Mouse (Mus musculus): ENCODE measurements at regions not wholly inside any gene's neighbourhood (a gene's known extent, or its start where the extent isn't known, plus 50 kb on each side); places are given as distances from the start of the nearest gene placed in this dataset.

DNA sequence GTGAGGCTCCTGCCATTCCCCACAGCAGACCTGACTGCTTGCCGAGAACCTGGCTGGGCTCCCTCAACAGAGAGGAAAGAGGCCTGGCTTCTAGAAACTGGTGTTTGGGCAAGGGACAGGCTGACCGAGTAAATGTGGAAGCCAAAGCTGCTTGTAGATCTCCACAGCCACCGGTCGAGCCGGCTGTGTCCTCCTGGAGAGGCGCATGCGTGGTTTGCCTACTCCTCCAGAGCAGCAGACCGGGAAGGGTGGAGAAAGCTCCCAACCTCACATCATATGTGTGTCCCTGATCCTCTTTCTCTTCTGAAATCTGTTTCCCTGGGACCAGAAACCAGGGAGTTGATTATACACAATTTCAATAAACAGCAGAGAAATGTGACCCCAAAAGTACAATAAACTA lies 92.0 kb downstream of the Dad1 start:
- Histone ChIP-seq H3K4me1 (replicated peaks; ENCODE audit: control insufficient read depth, insufficient read depth, low read length) (no peaks in the 10 kb centered on the region), H3K4me3 (ENCODE audit: low read depth, low read length) (no peak overlapping the region), H3K36me3 (ENCODE audit: control insufficient read depth, insufficient read depth) (no peaks in the 10 kb centered on the region), H3K9me3 (ENCODE audit: control insufficient read depth) (no peaks in the 10 kb centered on the region), H3K27me3 (replicated peaks; ENCODE audit: control insufficient read depth, insufficient read depth, low read length) (no peaks in the 10 kb centered on the region), H3K4me2 (replicated peaks; ENCODE audit: low read depth) (no peak overlapping the region), H3K27ac (ENCODE audit: low read depth, low read length) (no peak overlapping the region), H3K9ac (ENCODE audit: low read depth, low read length) (no peak overlapping the region)
- no peak for TF ChIP-seq CTCF (IDR thresholded peaks at IDR 0.05; ENCODE audit: low read depth)
- WGBS: 53% methylated on average over 8 of the region's 8 CpGs
- no peak for ATAC-seq

DNA sequence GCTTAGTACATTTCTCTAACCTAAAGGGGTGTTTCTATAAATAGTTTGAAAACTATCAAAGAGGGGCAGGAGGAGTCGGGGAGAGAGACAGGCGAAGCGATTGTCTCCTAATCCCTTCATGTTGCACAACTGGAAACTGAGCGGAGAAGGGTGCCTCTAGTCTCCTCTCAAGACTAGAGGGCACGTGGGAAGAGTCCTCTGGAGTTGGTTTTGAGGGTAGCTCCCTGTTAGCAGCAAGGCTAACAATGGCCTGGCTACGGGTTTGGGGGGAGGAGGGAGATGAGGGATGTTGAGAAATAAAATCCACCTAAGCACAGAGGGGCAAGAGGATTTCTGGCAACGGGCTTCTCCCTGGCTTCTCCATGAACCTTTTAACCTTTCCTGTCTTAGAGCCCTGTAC lies 92.7 kb downstream of the Dad1 start:
- no peaks in the 10 kb centered on the region for H3K4me1 ChIP-seq (replicated peaks; ENCODE audit: control insufficient read depth, insufficient read depth, low read length)
- no peaks in the 10 kb centered on the region for H3K9me3 ChIP-seq (ENCODE audit: control insufficient read depth)
- no peak overlapping the region for H3K9ac ChIP-seq (ENCODE audit: low read depth, low read length)
- no peak overlapping the region for H3K4me3 ChIP-seq (ENCODE audit: low read depth, low read length)
- no peak for ATAC-seq
- H3K36me3 ChIP-seq (ENCODE audit: control insufficient read depth, insufficient read depth): no peaks in the 10 kb centered on the region
- TF ChIP-seq CTCF (IDR thresholded peaks at IDR 0.05; ENCODE audit: low read depth): no peak
- WGBS: 68% methylated on average over 7 of the region's 7 CpGs
- H3K27ac ChIP-seq (ENCODE audit: low read depth, low read length): no peak overlapping the region
- no peaks in the 10 kb centered on the region for H3K27me3 ChIP-seq (replicated peaks; ENCODE audit: control insufficient read depth, insufficient read depth, low read length)
- no peak overlapping the region for H3K4me2 ChIP-seq (replicated peaks; ENCODE audit: low read depth)

DNA sequence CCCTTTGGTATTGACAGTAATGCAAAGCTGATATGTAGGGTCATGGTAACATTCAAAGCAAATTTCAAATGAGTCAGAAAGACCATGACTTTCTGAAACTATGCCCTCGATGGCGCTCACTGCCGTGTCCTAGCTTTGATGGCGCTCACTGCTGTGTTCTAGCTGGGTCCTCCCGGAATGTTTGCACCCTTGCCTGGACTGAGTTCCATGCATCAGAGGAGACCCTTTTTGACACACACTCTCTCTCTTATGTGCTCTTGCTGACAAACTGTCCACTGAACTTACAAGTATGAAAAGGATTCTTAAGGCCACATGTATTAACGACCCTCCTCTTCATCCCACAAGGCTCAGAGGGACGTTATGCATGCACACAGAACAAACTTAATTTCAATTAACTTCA lies 94.1 kb downstream of the Dad1 start:
- Histone ChIP-seq H3K4me1 (replicated peaks; ENCODE audit: control insufficient read depth, insufficient read depth, low read length) (no peaks in the 10 kb centered on the region), H3K9ac (ENCODE audit: low read depth, low read length) (no peak overlapping the region), H3K4me3 (ENCODE audit: low read depth, low read length) (no peak overlapping the region), H3K36me3 (ENCODE audit: control insufficient read depth, insufficient read depth) (no peaks in the 10 kb centered on the region), H3K9me3 (ENCODE audit: control insufficient read depth) (no peaks in the 10 kb centered on the region), H3K27me3 (replicated peaks; ENCODE audit: control insufficient read depth, insufficient read depth, low read length) (no peaks in the 10 kb centered on the region), H3K4me2 (replicated peaks; ENCODE audit: low read depth) (no peak overlapping the region), H3K27ac (ENCODE audit: low read depth, low read length) (no peak overlapping the region)
- ATAC-seq: no peak
- TF ChIP-seq CTCF (IDR thresholded peaks at IDR 0.05; ENCODE audit: low read depth): no peak
- 93% methylated on average over 7 of the region's 7 CpGs for WGBS

DNA sequence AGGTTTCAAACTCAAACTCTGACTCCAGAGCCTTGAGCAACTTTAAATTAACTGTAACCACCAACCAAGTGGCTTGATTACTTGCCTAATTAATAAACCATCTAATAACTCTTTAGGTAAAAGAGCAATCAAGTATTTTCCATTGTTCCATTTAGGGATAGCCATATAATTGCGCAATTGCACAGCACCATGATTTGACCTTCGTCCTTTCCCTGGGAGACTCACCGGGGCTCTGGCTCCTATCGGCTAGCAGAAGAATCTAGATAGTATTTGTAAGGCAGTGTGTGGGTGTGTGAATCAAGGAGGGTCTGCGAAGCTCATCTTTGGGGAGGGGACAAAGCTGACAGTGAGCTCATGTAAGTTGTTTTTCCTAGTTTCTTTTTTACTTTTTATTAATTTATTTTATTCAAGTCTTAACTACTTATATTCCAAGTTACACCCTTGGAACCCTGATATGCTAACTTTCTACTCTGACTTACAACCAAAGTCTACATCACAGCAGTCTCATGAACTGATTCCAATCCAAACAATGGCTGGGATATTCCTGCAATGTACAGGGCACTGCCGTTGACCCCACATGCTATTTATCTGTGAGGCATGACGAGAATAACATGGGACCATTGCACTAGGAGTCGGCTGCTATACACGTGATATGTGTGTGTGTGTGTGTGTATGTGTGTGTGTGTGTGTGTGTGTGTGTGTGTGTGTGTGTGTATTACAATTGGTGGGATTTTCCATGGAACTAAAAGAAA lies 95.5 kb downstream of the Dad1 start:
- Histone ChIP-seq H3K4me2 (replicated peaks; ENCODE audit: low read depth) (no peak overlapping the region), H3K9ac (ENCODE audit: low read depth, low read length) (no peak overlapping the region), H3K9me3 (ENCODE audit: control insufficient read depth) (no peaks in the 10 kb centered on the region), H3K4me1 (replicated peaks; ENCODE audit: control insufficient read depth, insufficient read depth, low read length) (no peaks in the 10 kb centered on the region), H3K27me3 (replicated peaks; ENCODE audit: control insufficient read depth, insufficient read depth, low read length) (no peaks in the 10 kb centered on the region), H3K4me3 (ENCODE audit: low read depth, low read length) (no peak overlapping the region), H3K27ac (ENCODE audit: low read depth, low read length) (no peak overlapping the region), H3K36me3 (ENCODE audit: control insufficient read depth, insufficient read depth) (no peaks in the 10 kb centered on the region)
- 49% methylated on average over 9 of the region's 9 CpGs for WGBS
- peak; percentile 76 for ATAC-seq
- TF ChIP-seq CTCF (IDR thresholded peaks at IDR 0.05; ENCODE audit: low read depth): peak; percentile 19; the same call in 1 of the 2 replicates

DNA sequence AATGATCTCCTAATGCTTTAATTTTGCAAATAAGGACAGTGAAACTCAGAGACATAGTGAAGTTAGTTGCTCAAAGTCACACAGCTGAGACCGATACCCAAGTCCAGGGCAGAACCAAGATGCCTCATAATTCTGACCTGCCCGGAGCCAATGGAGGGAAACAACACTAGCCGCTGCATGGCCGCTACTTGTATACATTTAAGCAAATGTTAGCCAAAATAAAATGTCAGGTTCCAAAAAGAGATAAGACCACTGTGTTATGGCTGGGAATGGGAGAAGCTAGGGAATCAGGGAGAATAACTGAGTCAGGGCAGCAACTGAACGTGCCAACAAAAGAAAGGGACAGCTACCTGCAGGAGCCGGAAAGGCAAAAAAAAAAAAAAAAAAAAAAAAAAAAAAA lies 97.4 kb downstream of the Dad1 start:
- 89% methylated on average over 6 of the region's 6 CpGs for WGBS
- H3K27me3 ChIP-seq (replicated peaks; ENCODE audit: control insufficient read depth, insufficient read depth, low read length): no peaks in the 10 kb centered on the region
- H3K9me3 ChIP-seq (ENCODE audit: control insufficient read depth): no peaks in the 10 kb centered on the region
- no peaks in the 10 kb centered on the region for H3K4me1 ChIP-seq (replicated peaks; ENCODE audit: control insufficient read depth, insufficient read depth, low read length)
- no peak for TF ChIP-seq CTCF (IDR thresholded peaks at IDR 0.05; ENCODE audit: low read depth)
- H3K4me2 ChIP-seq (replicated peaks; ENCODE audit: low read depth): no peak overlapping the region
- H3K4me3 ChIP-seq (ENCODE audit: low read depth, low read length): no peak overlapping the region
- no peak overlapping the region for H3K27ac ChIP-seq (ENCODE audit: low read depth, low read length)
- ATAC-seq: no peak
- no peaks in the 10 kb centered on the region for H3K36me3 ChIP-seq (ENCODE audit: control insufficient read depth, insufficient read depth)
- H3K9ac ChIP-seq (ENCODE audit: low read depth, low read length): no peak overlapping the region

DNA sequence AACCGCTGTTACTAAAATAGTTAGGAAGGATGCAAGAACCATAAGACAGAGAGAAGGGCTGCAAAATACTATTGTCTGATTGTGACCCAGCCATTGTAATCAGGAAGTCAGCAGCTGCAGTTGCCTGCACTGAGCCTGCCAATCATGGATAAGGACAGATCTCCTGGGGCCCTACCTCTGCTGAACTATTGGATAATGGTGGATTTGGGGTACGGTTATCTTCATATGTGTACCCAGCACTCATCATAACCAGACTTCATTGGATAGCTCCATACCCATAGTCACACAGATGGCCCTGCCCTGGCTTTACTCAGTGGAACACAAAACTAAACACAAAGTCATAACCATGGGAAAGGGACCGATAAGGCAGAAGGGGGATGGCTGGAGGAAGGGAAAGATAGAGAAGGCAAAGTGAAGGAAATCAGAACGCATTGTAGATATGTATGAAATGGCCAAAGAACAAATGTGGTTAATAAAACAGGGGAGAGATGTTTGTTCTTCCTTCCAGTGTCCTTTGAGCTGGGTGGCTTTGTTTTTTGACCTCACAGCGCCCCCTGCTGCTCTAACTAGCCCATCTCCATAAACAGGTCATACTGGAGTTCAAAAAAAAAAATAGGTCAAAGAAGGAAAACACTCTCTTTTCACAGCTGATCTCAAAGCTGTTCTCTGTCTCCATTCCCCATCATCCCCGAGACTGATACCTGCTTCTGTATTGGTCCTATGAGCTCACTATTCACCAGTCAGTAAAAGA lies 101.2 kb downstream of the Dad1 start:
- Histone ChIP-seq H3K27me3 (replicated peaks; ENCODE audit: control insufficient read depth, insufficient read depth, low read length) (no peaks in the 10 kb centered on the region), H3K27ac (ENCODE audit: low read depth, low read length) (no peak overlapping the region), H3K4me2 (replicated peaks; ENCODE audit: low read depth) (no peak overlapping the region), H3K4me1 (replicated peaks; ENCODE audit: control insufficient read depth, insufficient read depth, low read length) (no peaks in the 10 kb centered on the region), H3K9ac (ENCODE audit: low read depth, low read length) (no peak overlapping the region), H3K36me3 (ENCODE audit: control insufficient read depth, insufficient read depth) (no peaks in the 10 kb centered on the region), H3K9me3 (ENCODE audit: control insufficient read depth) (no peaks in the 10 kb centered on the region), H3K4me3 (ENCODE audit: low read depth, low read length) (no peak overlapping the region)
- ATAC-seq: peak; percentile 53; the same call in 1 of the 2 replicates
- WGBS: 35% methylated on average over 6 of the region's 6 CpGs
- TF ChIP-seq CTCF (IDR thresholded peaks at IDR 0.05; ENCODE audit: low read depth): peak; percentile 82
